Mouse (Mus musculus) activated CD4-positive, CD25-positive, alpha-beta regulatory T cell, adult 4 months (primary cell): ENCODE results near the gene Espn. TPM values are rescaled to one million over a fixed set of nuclear protein-coding genes. Genes with fewer than 3 reads are reported as not detected.

Experiments
- ATAC-seq: one replicate; pipeline ENCODE4 v1.8.0; 2017
- polyA plus RNA-seq, 2 experiments: library from polyadenylated mRNA; unstranded; fragments of 100-300 nt; shearing (Covaris generic); gene quantifications; one replicate each; pipeline ENCODE4 v1.2.1; 2017

Gene Espn
- polyA plus RNA-seq, 2 experiments from 2014 or later, result 6.9 to 8.3 TPM

DNA sequence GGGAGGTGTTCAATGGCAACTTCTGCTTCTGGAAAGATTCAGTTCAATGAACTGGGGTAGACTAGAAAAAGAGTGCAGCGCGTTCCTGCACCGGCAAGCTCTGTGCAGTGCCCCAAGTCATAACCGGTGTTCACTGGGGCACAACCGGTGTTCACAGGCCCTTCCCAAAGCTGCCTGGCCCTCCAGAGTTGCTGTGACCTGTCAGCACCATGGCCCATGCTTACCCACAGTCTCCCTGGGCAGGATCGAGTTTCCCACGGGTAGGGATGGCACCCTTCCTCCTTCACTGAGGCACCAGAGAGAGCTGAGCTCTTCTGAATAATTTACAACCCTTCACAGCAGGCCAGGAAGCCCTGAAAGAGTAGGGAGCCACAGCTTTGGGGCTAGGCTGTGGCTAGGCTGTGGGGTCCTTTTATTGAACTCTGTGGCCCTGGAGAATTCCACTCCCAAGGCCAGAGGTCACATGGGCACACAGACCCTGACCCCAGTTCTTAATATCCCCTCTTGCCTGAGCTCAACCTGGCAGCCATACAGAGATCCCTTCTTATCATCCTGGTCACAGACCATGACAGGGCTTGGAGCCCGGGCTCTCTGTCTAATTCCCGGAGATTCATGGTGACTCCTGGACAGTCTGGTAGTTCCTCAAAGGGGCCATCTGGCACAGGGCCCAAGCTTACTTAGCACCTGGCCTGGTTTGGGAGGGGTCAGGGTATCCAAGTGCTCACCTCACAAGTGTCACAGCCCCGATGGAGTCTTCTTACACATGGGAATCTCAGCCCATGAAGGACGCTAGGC is 5.9 kb downstream of the Espn start:
- no peak for ATAC-seq

DNA sequence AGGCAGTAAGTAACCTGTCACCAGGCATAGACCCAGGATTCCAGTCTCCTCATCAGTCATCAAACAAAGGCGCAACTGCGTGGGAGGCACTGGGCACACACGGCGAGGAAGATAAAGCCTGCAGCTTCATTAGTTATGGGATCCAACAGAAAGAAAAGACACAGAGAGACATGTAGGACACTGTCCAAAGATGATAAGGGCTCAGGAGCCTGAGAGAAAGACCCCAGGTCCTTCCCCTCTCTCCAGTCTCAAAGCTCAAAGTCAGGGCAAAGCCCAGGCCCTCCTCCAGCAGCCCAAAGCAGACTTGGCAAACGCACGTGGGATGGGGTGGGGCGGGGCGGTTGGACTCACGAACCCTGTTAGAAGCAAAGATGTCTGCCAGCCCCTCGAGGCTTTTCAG is 6.7 kb downstream of the Espn start:
- no peak for ATAC-seq

DNA sequence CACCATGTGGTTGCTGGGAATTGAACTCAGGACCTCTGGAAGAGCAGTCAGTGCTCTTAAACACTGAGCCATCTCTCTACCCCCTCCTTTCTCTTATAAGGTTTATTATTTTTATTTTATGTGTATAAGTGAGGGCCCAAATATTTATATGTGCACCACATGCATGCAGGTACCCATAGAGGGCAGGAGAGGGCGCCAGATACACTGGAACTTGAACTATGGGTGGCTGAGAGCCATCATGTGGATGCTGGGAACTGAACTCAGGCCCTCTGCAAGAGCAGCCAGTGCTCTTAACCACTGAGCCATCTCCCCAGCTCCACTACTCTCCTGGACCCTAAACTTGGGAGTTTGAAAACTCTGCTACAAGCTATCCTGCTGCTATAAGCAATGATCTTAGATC is 8.5 kb downstream of the Espn start:
- no peak for ATAC-seq

DNA sequence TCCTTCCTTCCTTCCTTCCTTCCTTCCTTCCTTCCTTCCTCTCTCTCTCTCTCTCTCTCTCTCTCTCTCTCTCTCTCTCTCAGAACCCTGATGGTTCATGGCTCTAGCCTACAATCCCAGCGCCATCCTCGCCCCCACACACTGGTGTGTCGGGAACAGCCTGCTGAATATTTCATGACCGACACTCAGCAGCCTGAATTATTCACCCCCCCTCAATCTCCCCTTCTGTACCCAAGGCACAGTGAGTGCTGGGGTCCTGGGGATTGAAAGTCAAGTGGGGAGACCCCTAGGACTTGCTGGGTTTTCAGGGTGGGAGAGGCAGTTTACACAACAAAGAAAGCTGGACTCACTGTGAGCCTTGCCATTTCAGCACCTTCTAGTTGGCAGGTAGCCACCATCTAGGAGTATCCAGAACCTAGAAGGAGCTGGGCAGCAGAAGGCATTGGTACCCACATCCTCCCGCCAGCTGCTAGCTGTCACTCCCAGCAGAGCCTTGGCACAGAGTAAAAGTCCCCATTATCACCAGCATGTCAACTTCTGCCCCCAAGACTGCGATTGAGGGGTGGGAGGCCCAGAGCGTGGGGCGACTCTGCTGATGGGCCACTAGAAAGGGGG is 10.5 kb downstream of the Espn start:
- no peak for ATAC-seq

DNA sequence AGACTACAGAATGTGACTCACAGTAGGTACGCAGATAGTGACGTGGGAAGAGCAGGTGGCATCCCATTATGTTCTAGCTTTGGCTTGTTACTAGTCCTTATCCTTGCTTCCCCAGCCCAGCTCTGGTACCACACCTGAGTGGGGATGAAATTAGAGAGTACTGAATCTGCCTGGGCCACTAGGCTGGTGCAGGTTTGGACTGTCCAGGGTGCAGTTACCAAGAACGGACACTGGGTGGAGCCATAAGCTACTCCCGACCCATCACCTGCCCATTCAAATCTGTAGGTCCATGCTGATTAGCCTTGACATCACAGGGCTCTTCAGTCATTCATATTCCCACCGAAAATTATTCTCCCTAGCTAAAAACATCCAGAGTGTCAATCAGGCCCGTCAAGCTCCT is 11.7 kb downstream of the Espn start:
- ATAC-seq, result no peak

DNA sequence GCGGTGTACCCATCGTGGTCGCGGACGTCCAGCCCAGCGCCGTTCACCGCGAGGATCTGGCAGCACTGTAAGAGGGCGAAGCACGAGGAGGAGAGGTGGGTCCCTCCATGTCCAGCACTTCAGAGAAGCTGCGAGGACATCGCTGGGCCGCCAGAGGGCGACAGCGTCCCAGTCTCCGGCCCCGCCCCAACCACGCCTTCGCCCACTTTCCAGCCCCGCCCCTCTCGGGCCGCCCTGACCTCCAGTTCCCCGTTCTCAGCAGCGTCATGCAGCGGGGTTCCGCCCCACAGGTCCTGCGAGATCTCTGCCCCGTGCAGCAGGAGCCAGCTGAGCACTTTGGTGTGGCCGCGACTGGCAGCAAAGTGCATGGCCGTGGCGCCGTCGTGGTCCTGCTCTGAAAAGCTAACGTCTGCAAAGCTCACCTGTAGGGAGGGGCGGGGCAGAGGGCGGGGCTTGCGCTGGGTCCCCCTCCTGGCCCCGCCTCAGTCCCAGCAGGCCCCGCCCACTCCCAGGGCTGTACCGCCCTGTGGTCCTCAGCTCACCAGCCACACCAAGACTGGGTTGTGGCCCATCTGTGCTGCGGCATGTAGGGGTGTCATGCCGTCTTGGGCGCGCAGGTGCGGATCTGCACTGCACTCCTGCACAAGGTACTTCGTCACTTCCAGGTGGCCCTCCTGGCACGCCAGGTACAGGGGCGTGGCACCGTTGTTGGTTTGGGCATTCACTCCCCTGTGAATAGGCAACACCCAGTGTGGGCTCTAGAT is 13.5 kb downstream of the Espn start:
- ATAC-seq, result peak; percentile 79

DNA sequence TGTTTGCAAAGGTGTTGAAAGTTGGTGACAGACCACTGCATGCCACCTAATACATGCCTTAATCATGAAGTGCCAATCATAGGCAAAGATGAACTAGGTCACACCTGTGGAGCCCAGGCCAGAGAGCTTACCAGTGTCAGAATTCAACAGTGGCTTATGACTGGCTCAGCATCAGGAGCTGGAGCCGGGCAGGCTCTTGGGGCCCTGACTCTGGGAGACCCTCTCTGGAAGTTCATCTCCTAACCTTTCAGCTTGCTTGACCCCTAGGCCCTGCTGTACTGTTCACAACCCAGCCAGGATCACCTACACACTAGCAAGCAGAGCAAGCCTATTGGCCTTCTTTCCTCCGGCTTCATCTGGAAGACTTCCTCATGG is 15.3 kb downstream of the Espn start:
- no peak for ATAC-seq

DNA sequence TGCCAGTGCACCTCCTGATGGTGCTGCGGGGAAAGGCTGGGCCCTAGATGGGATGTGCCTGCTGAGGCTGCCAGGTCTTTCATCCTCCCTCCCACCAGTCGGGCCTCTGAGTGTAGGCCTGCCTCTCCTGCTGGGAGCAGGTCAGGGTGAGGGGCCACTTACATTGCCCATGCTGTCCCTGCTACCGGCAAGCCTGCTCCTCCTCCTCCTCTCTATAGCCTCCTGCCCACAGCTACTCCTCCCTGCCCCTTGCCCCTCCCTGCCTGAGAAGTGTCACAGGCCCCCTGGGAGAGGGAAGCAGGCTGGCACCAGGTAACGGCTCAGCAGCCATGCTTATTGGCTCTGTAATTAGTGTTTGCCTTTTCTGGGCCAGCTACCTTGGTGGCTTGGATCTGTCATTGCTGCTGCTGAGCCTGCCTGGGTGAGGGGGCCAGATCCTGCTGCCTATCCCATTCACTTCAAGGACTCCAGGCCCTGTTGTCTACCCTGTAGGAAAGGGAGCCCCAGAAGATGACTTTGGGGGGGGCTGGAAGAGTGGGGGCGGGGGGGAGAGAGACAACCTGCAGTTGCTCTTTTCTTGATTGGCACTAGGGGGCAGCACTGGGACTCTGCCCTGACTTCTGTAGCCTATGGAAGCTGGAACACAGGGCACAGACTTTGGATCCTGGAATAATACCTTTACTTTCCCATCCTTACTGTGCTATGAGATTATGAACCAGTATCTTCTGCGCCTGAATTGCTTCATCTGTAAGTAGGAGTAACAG is 15.9 kb downstream of the Espn start:
- ATAC-seq, result no peak

DNA sequence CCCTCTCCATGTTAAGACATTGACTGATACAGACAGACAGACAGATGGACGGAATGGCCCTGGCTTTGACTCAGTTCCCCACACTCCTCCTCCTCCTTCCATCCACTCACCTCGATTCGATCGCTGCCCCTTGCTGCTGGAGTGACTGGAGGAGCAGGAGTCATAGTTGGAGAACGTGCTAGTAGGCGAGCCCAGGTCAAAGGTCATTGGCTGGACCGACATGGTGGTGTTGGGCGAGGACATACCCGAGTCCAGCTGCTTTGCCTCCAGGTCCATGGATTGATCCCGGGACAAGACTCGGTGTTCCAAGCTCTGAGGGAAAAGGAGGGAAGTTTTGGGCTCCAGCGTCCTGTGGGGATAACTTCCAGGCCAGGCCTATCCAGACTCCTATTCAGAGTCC is 16.8 kb downstream of the Espn start:
- ATAC-seq, result no peak

DNA sequence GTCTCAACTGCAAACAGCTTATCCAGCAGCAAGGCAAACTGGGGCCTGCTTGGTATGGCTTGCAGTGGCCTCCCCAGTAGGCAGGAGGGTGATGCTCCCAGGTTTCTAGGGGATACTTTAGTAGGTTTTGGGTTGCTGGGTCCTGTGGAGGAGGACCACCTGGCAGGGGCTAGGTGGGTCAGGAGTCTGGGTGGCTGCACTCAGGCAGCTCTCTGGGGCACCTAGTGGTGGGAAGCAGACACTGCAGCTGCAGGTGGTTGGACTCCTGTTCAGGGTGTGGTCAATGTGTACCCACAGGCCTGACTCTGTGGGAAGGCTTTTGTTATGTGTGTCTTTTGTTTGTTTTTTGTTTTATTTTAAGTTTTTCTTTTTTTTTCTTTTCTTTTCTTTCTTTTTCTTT is 17.7 kb downstream of the Espn start:
- ATAC-seq, result no peak

DNA sequence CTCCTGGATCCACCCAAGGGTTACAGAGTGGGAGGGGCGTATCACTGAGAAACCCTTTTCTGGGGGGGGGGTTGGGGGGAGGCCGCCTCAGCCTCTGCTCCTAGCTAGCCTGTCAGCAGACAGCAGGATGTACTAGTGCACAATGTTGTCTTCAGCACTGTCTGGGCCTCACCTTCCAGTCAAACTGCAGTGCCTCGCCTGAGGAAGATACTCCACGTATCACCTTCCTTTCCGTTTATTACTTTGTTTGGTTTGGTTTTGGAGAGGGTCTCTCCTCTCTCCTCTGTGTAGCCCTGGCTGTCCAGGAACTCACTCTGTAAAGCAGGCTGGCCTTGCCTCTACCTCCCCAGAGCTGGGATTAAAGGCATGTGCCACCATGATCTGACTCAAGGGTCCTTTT is 19.0 kb downstream of the Espn start:
- no peak for ATAC-seq

DNA sequence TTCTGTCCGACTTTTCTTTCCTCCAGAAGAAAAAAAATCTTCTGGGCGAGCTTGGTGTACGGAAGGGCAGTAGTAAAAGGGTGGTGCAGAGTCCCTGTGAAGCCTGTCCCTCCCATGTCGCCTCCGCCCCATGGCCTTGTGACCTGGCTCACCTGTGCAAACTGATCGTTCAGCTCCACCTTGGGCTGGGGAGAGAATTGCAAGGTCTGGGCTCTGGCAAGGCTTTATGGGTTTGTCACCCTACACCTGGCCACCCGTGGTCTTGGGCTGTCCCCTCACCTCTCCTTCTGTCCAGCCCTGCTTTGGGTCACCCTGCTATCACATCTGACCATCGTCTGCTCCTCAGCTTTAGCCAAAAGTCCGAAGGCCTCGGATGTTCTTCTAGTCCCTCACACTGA is 19.4 kb downstream of the Espn start:
- ATAC-seq, result no peak

DNA sequence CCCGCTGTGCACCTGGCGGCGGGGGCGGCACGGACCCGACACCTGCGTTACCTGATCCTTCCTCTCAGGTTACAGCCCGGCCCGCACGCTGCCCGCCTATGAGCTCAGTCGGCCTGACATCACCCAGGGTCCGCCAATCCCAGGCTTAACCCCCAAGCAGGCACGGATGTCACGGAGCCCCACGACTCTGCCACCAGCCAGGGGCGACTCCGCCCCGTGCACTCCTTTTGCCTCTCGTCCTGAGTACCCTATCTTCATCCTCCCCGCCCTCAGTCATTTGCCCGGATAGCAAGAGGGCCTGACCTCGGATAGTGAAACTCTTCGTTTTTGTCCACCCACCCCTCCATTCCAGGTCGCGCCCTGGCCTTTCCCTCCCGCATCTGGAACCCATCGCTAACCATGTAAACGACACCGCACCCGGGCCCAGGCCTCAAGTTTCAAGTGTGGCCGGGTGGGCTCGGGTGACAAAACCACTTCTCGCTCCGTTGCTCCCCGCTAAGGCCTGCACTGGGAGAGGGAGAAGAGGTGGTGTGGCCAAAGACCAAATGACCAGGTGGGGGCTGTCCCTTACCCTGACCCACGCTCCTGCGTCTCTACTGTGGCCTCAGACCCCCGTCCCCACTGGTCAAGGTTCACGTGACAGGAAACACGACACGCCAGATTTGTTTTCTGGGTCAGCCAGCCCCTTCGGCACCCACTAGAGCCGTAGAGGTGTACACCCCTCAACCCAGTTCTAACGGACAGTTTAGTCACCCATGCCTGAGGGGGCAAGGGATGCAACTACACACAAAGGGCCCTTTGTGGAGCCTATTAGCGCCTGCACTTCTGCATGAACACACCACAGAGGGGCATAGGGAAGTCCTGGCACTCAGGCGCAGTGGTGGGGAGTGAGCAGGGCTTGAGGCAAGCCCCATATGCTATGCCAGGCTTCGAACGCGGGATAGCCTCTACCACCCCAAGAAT is 20.1 kb downstream of the Espn start:
- peak; percentile 12 for ATAC-seq

DNA sequence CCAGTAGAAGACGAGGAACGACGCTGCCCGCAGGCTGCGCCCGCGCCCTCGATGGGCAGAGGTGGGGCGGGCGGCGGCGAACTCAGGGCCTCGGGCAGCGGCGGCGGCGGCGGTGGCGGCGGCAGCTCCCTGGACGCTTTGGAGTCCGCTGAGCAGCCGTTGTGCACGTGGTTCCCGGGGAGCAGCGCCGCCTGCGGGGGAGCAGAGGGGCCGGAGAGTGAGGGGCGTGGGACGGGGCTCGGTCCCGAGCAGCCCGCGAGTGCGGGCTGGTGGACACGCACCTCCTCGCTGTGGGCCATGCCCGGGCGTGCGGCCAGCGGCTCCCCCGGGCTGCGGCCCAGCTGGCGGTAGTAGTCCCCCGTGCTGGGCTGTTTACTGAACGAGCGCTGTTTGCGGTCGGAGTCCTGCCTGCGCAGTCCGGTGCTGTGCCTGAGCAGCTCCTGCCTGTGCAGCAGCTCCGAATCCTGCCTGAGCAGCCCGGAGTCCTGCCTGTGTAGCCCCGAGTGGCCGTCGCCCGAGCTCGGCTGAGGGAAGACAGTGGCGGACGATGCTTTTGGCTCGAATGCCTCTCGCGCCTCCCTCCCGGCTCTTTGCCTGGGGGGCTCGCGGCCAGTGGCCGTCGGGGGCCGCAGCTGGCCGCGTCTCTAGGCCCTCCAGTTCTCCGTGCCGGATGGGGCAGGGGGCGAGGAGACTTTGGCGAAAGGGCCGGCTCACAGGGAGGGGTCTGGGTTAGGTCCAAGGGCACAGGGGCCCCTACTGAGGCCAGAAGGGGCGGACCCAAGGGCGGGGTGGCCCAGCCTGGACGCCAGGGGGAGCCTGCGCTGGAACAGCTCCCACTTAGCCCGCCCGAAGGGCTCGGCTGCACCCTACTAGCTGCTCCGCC is 21.2 kb downstream of the Espn start:
- ATAC-seq, result peak; percentile 48

DNA sequence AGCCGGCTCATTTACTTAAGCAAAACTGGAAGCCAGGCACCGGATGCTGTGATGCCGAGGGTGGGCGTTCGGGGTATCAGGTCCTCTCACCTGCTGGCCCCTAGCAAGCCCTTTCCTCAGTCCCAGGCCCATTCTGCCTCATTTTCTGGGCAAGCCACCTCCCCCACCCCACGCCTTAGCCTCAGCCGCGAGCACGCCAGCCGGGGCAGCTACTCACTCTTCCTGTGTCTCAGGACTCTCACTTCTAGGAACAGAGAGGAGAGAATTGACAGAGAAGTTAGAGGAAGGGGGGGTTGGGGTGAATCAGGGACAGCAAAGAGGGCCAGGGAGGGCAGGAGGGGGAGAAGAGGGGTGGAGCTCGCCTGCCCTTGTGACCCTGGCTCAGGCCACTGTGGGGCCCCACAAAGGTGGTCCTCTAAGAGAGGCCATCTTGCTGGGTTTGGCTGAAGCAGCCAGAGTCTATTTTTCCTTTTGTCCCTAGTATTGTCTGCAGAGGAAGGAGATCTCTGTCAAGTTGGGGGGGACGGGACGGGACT is 22.7 kb downstream of the Espn start:
- no peak for ATAC-seq

DNA sequence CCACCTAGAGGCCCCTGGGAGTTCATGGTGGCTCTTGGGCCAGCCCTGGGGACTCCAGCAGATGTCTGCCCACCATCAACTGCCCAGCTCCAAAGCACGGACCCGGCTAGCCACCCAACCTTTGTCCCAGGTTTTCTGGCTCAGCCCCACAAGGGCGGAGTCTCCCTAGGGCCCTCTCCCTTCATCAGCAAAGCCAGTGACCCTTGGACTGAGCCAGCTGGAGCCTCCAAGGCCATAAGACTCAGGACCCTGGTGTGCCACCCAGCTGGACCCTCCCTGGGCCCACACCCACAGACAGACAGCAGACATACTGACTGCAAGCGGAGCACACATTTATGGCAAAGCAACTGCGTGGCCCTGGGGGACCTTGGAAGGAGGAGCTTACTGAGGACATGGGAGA is 23.4 kb downstream of the Espn start:
- ATAC-seq, result no peak

DNA sequence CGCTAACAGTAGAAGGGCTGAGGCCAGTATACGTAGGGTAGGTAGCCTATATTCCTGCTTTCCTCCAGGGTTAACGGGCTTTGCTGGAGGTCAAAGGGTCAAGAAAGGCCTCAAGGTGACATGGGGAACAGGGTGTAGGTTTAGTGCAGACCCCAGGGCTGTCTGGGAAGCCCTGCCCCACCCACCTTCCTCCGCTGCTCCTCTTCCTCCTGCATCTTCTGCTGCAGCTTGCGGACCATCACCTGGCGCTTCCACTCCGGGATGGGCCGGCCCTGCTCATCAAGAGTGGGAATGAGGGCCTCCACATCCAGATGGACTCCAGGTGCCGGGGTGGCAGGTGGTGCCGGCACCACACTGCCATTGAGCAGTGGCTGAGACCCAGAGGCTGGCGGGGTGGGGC is 24.3 kb downstream of the Espn start:
- ATAC-seq, result no peak

DNA sequence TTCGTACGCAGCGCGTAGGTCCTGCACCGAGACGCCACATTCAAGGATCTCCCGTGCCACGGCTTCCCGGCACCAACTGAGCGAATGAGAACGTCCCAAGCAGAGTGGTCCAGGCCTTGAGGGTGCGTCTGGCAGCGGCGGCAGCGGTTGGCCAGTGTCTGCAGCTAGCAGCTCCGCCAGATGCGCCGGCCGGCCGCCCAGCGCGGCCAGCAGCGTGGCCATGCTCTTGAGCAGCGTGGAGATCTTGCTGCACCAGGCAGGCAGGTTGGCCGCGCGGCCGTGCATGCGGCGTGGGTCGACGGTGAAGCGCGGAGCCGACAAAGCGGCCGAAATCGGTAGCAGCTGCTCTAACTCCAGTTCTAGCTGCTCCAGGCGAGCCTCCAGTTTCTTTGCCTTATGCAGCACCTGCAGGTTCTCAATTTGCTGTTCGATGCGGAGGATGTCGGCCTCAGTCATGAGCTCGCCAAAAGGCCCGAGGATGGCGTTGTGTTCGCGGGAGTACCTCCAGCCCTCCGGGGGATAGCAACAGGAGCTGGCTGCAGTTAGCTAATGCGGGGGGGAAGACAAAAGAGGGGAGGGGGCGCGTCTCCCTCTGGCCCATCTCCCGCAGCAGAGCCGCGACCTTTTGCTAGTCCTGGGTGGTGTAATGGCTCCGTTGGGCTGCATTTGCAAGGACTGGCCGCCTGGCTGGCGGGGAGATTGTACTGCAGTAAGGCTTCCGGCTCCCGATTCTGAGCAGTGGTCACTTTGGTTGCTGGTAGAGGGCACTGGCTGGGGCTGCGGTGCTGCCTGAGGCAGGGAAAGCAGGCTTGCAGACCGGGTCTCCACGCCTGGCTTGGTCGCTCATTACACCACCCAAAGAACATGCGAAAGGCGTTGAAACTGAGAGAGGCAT is 25.9 kb downstream of the Espn start:
- ATAC-seq, result no peak
